In genomic region chr1:63668852-63669160, GRCm38 (mm10) we compare ENCODE assay signal across 9 mouse cellular contexts. TPM values are rescaled to one million over a fixed set of nuclear protein-coding genes. Genes with fewer than 3 reads are reported as not detected.
DNase-seq lines count a peak whose midpoint lies in the region; ATAC-seq and TF ChIP-seq lines count a peak whose summit lies in the region.
"Had no signal": no experiment of that assay in that cellular context is flagged by ENCODE, and none has a peak within 500 bp of the region (broad histone marks: within the 10 kb centered on the region; RNA-seq: fewer than 3 reads in every experiment).

No protein-coding gene starts in this region.

- H3K27ac ChIP-seq in forebrain, embryonic 14.5 days (ENCODE audit: low read depth, low read length), result no peak overlapping the region
- no peak overlapping the region for H3K27ac ChIP-seq in limb, embryonic 13.5 days
- H3K27ac ChIP-seq in stomach, postnatal 0 days (replicated peaks), result no peak overlapping the region
- H3K27ac ChIP-seq: limb, embryonic 12.5 days had no signal

- 1% methylated on average over 3 of the region's 3 CpGs for WGBS in forebrain, embryonic 14.5 days
- WGBS in limb, embryonic 13.5 days, result 6% methylated on average over 3 of the region's 3 CpGs
- WGBS in stomach, postnatal 0 days, result 4% methylated on average over 3 of the region's 3 CpGs

- H3K36me3 ChIP-seq in megakaryocyte, embryonic 14.5 days (replicated peaks; ENCODE audit: low read length), result no peaks in the 10 kb centered on the region
- no peaks in the 10 kb centered on the region for H3K36me3 ChIP-seq in forebrain, embryonic 14.5 days (ENCODE audit: control insufficient read depth, insufficient read depth, low read length)
- no peaks in the 10 kb centered on the region for H3K36me3 ChIP-seq in limb, embryonic 13.5 days
- H3K36me3 ChIP-seq in stomach, postnatal 0 days (ENCODE audit: control insufficient read depth, insufficient read depth, low read length), result no peaks in the 10 kb centered on the region
- H3K36me3 ChIP-seq: limb, embryonic 12.5 days had no signal

- peaks cover 18% of the 10 kb centered on the region for H3K27me3 ChIP-seq in megakaryocyte, embryonic 14.5 days (replicated peaks)
- no peaks in the 10 kb centered on the region for H3K27me3 ChIP-seq in forebrain, embryonic 14.5 days (replicated peaks; ENCODE audit: control insufficient read depth, insufficient read depth, low read length)
- peaks cover 29% of the 10 kb centered on the region for H3K27me3 ChIP-seq in limb, embryonic 13.5 days
- H3K27me3 ChIP-seq in stomach, postnatal 0 days (ENCODE audit: control insufficient read depth, insufficient read depth, low read length), result no peaks in the 10 kb centered on the region

- DNase-seq in cerebellum, postnatal 10 days, result peak; percentile 47 to 75
- no peak for DNase-seq in cerebellum, adult 11 months
- DNase-seq in forebrain, embryonic 14.5 days (ENCODE audit: low spot score), result peak; percentile 93
- DNase-seq in stomach, postnatal 0 days (ENCODE audit: low spot score), result no peak
- no peak for DNase-seq in spleen, postnatal 36 days (ENCODE audit: low spot score in 2 of 2)

- peaks cover 6% of the 10 kb centered on the region; the same call in 1 of the 2 replicates for H3K4me1 ChIP-seq in megakaryocyte, embryonic 14.5 days
- peaks cover 15% of the 10 kb centered on the region for H3K4me1 ChIP-seq in forebrain, embryonic 14.5 days (ENCODE audit: control insufficient read depth, insufficient read depth, low read length)
- H3K4me1 ChIP-seq in limb, embryonic 13.5 days, result 0 out of 2 replicates have a peak, but pooled peaks cover 8% of the 10 kb centered on the region
- no peaks in the 10 kb centered on the region for H3K4me1 ChIP-seq in stomach, postnatal 0 days (replicated peaks; ENCODE audit: control insufficient read depth, insufficient read depth)

- H3K4me3 ChIP-seq in megakaryocyte, embryonic 14.5 days (replicated peaks), result peak overlapping the region; percentile 7
- peak overlapping the region; percentile 1 for H3K4me3 ChIP-seq in forebrain, embryonic 14.5 days (ENCODE audit: low read depth, low read length)
- no peak overlapping the region for H3K4me3 ChIP-seq in limb, embryonic 13.5 days
- H3K4me3 ChIP-seq in stomach, postnatal 0 days (ENCODE audit: low read depth, low read length), result no peak overlapping the region
- H3K4me3 ChIP-seq: limb, embryonic 12.5 days had no signal

- no peak for ATAC-seq in megakaryocyte, adult 5-6 weeks (ENCODE audit: poor library complexity, severe bottlenecking)
- ATAC-seq in forebrain, embryonic 14.5 days, result peak; percentile 81
- ATAC-seq in limb, embryonic 13.5 days (ENCODE audit: low FRiP score, low read depth), result no peak
- ATAC-seq in stomach, postnatal 0 days (ENCODE audit: low FRiP score, low TSS enrichment), result no peak

- TF ChIP-seq EP300 in stomach, postnatal 0 days (optimal IDR thresholded peaks at IDR 0.05), result no peak

- H3K9ac ChIP-seq in forebrain, embryonic 14.5 days (ENCODE audit: low read length), result peak overlapping the region; percentile 40; the same call in 1 of the 2 replicates
- no peak overlapping the region for H3K9ac ChIP-seq in limb, embryonic 13.5 days
- no peak overlapping the region for H3K9ac ChIP-seq in stomach, postnatal 0 days (ENCODE audit: low read length)
- H3K9ac ChIP-seq: limb, embryonic 12.5 days had no signal

- peak overlapping the region; percentile 48 for H3K4me2 ChIP-seq in forebrain, embryonic 14.5 days (ENCODE audit: low read length)
- H3K4me2 ChIP-seq in limb, embryonic 13.5 days (replicated peaks), result peak overlapping the region; percentile 31; the same call in 1 of the 2 replicates
- H3K4me2 ChIP-seq in stomach, postnatal 0 days (replicated peaks; ENCODE audit: low read depth), result no peak overlapping the region
- H3K4me2 ChIP-seq: limb, embryonic 12.5 days had no signal

- 0 out of 2 replicates have a peak, but pooled peaks cover 3% of the 10 kb centered on the region for H3K9me3 ChIP-seq in megakaryocyte, embryonic 14.5 days
- H3K9me3 ChIP-seq in forebrain, embryonic 14.5 days (replicated peaks; ENCODE audit: control insufficient read depth, low read length), result no peaks in the 10 kb centered on the region
- H3K9me3 ChIP-seq in limb, embryonic 13.5 days, result no peaks in the 10 kb centered on the region
- no peaks in the 10 kb centered on the region for H3K9me3 ChIP-seq in stomach, postnatal 0 days (ENCODE audit: control insufficient read depth, low read length)
- H3K9me3 ChIP-seq: limb, embryonic 12.5 days had no signal

- TF ChIP-seq CTCF in stomach, postnatal 0 days (IDR thresholded peaks at IDR 0.05; ENCODE audit: low read depth), result peak; percentile 78

RNA-seq across cellular contexts. Expression of gene Dytn, which starts 17.9 kb away (rescaled TPM):
- polyA plus RNA-seq in megakaryocyte, embryonic 14.5 days (2012; ENCODE audit: insufficient read depth, low replicate concordance), result not detected in 2 replicates
- not detected in 2 replicates for total RNA-seq in megakaryocyte, adult 5-6 weeks (2015)
- total RNA-seq in megakaryocyte, adult 5-6 weeks (2017), result not detected in 2 replicates
- polyA plus RNA-seq in forebrain, embryonic 14.5 days (2014; fragmentation: Nextera tagmentation; extraction: Ambion mirVana), result not detected in 2 replicates
- not detected in 2 replicates for polyA plus RNA-seq in limb, embryonic 13.5 days (2015; fragmentation: Nextera tagmentation; extraction: Ambion mirVana)
- polyA plus RNA-seq in stomach, postnatal 0 days (2015; fragmentation: Nextera tagmentation; extraction: Ambion mirVana), result 0.04 TPM in 1 of 2 replicates, not detected in the other
- polyA plus RNA-seq: limb, embryonic 12.5 days had no signal

RNA-seq across cellular contexts. Expression of gene Gm39653, which starts 53.0 kb away (rescaled TPM):
- not detected in 2 replicates for polyA plus RNA-seq in megakaryocyte, embryonic 14.5 days (2012; ENCODE audit: insufficient read depth, low replicate concordance)
- total RNA-seq in megakaryocyte, adult 5-6 weeks (2015), result not detected in 2 replicates
- not detected in 2 replicates for total RNA-seq in megakaryocyte, adult 5-6 weeks (2017)
- not detected in 2 replicates for polyA plus RNA-seq in forebrain, embryonic 14.5 days (2014; fragmentation: Nextera tagmentation; extraction: Ambion mirVana)
- polyA plus RNA-seq in limb, embryonic 13.5 days (2015; fragmentation: Nextera tagmentation; extraction: Ambion mirVana), result not detected in 2 replicates
- polyA plus RNA-seq in stomach, postnatal 0 days (2015; fragmentation: Nextera tagmentation; extraction: Ambion mirVana), result not detected in 2 replicates
- polyA plus RNA-seq: limb, embryonic 12.5 days had no signal

Comparison
In these comparisons a context has a peak if more than half of its experiments do, and no peak if none do; other contexts are left out.
1. DNase-seq: peak in cerebellum, postnatal 10 days (2 of 2) and forebrain, embryonic 14.5 days (single experiment); none in cerebellum, adult 11 months (single experiment), stomach, postnatal 0 days (single experiment) and spleen, postnatal 36 days (0 of 2).
2. H3K4me3 ChIP-seq: peak in megakaryocyte, embryonic 14.5 days (single experiment) and forebrain, embryonic 14.5 days (single experiment); none in limb, embryonic 13.5 days (single experiment) and stomach, postnatal 0 days (single experiment).